Mouse (Mus musculus) adrenal gland, postnatal 4 days (tissue): ENCODE measurements around the gene Prkce. TPM values are rescaled to one million over a fixed set of nuclear protein-coding genes. Genes with fewer than 3 reads are reported as not detected.

Experiments
- DNase-seq, 2 experiments: peaks; one replicate each; pipeline ENCODE4 v3.0.0; 2021 to 2022; ENCODE audit warnings: low spot score in 2 of 2, mixed read lengths in 2 of 2
- total RNA-seq, 2 experiments: library from RNA; stranded (reverse); gene quantifications; 2 replicates each; pipeline ENCODE4 v1.2.3; 2021

The Prkce gene
- total RNA-seq, 2 experiments from 2014 or later, result 25.2 to 27.4 TPM

GRCm38 (mm10) chr17:86327958-86328357, 160.4 kb downstream of the Prkce start:
- DNase-seq, result no peak

GRCm38 (mm10) chr17:86329273-86330075, 161.9 kb downstream of the Prkce start:
- no peak for DNase-seq

DNA sequence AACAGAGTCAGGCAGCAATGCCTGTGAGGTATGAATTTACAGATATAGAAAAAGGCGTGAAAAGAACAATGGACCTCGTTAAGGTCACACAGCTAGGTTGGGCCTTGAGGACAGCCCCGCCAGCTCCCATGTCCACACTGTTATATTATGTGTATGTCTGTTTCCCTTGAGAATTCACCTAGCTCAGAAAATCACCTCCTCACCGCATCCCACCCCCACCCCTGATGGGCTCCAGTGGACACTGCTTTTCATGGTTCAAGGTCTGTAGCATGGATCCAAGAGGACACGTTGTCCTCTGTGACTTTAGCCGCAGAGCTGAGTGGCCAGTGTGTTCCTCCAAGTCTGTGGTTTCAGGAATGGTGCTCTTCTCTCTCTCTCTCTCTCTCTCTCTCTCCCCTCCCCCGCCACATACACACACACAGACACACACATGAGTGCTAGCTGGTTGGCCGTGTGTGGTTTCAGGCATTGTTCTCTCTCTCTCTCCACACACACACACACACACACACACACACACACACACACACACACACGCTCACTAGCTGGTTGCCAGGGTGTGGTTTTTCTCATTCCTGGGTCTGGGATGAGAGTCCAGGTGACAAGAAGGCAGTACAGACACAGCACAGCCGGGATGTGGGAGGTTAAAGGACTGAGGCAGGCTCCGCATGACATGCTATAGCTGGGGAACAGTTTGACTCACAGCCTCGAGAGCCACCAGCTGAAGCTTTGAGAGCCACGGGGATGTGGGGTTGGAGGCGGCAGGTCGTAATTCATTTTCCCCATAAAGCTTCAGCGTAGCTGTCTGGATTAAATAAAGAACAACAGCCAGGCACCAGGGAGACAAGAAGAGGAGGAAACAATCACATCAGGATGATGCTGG, 162.7 kb downstream of the Prkce start:
- DNase-seq, result no peak

- DNase-seq, result no peak
These were observed 164.2 kb downstream of the Prkce start for GRCm38 (mm10) chr17:86331835-86332234.

GRCm38 (mm10) chr17:86334990-86335389, 167.4 kb downstream of the Prkce start:
- peak in 1 of 2 experiments; percentile 40 for DNase-seq

DNA sequence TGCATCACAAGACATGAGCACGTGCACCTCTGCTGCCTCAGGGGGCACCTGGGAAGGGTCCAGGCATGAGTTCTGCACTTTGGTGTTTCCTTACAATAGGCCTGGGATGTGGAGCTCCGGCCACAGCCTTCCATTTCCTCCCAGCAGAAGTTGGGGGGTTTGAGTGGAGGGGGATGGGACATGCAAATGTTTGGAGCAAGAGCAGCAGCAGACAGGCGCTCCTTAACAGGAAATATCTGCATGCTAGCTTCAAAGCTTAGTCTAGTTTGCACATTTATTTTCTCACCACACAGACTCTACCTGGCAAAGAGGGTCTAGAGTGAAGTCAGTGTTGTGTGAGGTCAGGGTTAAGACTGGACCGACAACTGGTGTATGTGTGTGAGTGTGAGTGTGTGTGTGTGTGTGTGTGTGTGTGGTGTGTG, 169.1 kb downstream of the Prkce start:
- DNase-seq, result no peak

DNA sequence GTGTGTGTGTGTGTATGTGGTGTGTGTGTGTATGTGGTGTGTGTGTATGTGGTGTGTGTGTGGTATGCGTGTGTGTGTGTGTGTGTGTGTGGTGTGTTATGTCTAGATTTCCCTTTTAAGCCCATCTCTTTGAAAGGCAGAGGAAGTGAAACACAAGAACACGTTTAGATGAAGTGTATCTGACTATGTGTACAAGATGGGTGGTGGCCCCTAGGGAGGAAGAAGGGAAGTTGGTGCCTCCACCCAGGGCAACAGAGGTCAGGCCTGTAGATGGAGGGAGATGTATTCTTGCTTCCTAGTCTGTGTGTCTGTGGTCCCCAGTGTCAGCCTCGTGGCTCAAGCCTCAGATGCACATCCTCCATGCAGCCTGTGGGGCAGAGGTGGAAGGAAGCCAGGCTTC, 169.5 kb downstream of the Prkce start:
- DNase-seq, result no peak

GRCm38 (mm10) chr17:86338328-86338727, 170.7 kb downstream of the Prkce start:
- DNase-seq, result no peak

DNA sequence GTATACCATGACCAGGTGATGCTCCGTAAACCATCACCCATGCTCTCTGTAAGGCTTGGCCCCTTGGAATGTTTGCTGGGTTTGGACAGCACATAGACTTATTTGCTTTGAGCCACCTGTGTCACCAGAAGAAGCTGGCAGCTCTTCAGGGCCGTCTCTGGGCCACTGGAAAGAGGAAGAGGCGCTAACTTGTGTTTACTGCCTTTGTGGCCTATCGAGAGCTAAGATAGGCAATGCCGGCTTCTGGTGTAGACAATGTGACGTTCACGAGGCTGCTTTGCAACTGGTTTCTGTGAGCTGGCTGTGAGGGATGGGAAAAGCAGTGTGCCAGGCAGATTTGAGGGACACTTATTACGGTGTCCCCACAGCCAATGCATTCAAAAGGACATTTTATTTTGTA, 176.4 kb downstream of the Prkce start:
- no peak for DNase-seq

- DNase-seq, result no peak
These were observed 177.8 kb downstream of the Prkce start for GRCm38 (mm10) chr17:86345234-86346005.

DNA sequence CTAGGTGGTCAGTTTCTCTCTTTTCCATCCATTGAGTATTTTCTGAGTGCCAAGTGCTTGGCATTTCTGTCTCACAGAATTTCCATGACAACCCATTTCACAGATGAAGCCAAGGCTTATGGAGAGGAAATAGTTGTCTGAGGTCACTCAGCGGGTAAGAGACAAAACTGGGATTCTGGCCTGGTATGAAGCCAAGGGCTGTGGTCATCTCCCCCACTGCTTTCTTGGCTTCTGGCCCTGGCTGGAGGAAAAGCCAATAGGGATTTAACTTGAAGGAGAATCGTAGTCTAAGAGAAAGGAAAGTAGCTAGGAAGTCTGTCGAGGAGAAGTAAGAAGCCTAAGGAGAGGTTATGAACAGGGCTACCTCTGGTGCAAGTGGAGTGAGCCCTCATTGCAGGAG, 182.7 kb downstream of the Prkce start:
- DNase-seq, result no peak

DNA sequence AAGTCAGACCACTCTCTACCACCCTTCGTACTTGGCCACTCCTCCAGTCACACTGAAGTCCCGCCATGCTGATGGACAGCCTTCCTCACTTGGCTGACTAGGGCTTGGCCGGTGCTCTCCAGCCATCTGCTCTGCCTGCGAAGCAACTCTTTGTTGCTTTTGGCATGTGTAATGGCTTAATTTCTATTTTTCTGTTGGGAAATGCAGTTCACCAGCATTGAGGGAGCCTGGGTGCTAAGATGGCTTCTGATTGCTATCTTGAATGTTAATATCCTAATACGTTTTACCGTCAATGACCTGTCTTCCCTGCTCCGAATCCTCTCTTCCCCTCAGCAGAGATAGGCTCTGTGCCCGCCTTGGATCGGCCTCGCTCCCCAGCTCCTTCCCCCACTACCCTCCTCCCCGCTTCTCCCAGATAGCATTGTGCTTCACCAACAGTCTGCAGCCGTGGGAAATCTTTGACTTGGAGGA, 183.2 kb downstream of the Prkce start:
- DNase-seq, result no peak

DNA sequence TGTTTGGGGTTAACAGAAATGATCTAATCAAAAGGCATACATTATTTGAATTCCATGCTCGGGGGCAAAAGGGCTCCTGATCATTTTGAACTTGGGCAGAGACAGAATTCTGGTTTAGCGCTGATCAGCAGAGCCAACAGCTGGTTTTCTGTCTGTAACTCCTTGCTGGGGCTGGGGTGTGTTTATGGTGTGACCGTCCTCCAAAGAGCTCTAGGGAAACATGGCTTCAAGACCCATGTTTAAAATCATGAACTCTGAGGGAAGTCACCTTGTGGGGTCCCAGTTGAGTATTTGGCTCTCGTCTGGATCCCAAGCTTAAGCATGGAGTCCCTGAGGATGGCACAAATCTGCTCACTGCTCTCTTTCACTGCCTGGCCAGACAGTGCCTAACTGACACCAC, 183.7 kb downstream of the Prkce start:
- no peak for DNase-seq

DNA sequence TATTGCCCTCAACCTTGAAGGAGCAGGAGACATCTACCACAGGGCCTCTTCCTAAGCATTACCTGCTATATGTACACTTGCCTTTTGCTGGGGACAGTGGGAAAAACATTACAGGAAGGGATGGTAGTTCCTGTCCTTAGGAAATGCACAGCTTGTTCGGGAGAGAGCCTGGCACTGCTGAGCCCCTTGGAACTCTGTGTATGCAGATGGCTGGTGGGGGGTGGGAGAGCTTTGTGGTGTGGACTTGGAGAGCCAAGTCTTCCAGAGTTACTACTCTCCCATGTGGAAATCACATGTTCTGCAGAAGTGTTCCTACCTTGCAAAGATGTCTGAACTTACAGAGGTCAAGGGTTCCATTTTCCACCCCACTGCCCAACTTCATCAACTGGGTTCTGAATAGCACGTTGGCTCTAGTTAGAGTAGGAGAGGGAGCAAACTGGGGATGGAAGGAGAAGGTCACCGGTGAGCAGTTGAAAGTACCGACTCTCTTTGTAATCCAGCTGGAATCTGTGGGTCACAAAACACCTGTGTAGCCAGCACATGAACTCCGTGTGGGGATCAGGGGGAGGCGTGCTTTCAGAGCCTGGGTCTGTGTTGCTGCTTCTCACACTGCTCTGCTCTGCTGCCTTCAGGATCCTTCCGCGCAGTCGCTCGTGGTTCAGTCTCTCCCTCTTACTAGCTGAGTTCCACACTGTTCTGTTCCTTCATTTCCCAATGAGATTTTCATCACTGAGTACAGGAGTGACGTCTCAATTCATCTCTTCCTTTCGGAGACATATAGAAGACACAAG, 184.9 kb downstream of the Prkce start:
- DNase-seq, result no peak

GRCm38 (mm10) chr17:86353679-86354078, 186.1 kb downstream of the Prkce start:
- DNase-seq, result no peak

GRCm38 (mm10) chr17:86354101-86354500, 186.5 kb downstream of the Prkce start:
- no peak for DNase-seq

DNA sequence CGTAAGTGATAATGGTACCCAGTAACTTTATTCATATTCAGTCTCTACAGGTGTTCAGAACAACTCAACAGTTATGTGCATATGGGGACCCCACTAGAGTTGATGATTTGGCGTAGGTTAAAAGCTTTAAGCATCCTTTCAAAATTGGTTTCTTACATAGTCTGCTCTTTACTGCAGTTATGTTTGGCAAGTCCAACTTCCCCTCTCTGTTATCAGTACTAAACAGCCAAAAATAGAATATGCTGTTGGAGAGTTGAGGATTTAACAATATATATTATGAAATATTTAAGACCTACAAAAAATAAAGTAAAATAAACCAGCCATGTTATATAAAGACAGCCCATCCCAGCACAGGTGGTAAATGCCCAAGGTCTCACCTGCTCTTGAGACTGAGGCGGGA, 187.3 kb downstream of the Prkce start:
- DNase-seq, result no peak

DNA sequence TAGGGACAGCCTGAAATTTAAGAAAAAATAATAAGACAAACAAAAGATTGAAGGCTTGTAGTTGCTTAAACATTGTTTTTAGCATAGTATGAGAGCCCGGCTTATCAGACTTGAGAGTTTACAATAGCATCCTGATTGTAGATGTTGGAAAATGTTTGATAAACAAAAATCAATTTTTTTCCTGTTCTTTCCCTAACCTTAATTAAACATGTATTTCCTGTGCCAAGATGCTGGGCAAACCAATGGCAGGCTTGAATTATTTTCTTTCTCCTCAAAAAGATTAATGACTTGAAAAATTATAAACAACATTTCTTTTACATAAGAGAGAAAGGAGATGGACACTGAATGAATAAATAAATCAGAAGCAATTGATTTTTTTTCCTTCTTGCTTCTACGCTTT, 187.7 kb downstream of the Prkce start:
- DNase-seq, result no peak

DNA sequence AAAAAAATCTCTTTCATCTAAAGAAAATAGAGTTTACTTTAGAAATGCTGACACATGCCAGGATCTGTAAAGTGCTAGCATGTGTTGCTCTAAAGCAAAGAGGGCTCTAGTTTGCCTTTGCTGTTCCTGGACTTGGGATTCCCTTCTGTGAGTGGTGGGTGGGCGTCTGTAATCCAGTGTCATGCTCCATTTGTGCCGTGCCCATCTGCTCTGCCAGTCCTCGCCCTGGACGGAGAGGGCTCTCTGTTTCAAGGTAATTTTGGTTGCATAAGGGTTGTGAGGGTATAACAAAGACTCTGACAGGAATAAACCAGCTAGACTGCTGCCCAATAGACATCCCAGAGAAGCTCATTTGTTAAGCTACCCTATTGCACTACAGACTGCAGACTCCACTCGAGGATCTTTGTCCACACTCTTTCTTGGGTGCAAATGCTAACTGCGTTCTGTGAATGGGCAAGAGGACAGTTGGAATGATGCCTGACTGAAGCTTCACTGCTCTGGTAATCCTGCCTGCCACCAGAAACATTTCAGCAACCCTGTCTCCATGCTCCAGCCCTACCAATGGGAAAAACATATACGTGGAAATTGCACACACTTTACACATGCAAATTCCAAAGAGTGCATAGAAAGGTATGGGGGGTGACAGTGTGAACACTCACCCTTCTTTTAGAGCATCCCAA, 188.3 kb downstream of the Prkce start:
- no peak for DNase-seq

DNA sequence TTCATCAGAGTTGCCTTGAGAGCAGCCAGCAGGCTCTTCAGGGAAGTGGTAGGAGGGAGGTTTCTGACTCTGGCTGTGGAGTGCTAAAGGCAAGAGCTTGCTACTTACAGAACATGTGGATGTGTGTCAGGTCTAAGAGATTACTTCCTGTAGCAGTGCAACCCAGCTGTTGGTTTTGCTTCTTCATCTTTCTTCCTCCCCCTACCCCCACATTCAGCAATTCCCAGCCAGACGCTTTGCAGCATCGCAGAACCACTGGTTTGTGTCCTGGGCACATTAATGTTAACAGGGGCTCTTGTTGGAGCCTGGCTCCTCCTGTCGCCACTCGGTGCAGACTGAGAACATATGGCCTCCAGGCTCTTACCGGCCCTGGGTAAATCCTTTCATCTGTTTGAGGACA, 190.8 kb downstream of the Prkce start:
- DNase-seq, result no peak
